Mouse (Mus musculus): ENCODE data around the gene Twf2. TPM values are rescaled to one million over a fixed set of nuclear protein-coding genes. Genes with fewer than 3 reads are reported as not detected.
A peak's percentile ranks its signal among the peaks of the same experiment; 100 is the strongest.

Gene Twf2
- polyA plus RNA-seq, 1 experiment from 2014 or later: 53.9 TPM

DNA sequence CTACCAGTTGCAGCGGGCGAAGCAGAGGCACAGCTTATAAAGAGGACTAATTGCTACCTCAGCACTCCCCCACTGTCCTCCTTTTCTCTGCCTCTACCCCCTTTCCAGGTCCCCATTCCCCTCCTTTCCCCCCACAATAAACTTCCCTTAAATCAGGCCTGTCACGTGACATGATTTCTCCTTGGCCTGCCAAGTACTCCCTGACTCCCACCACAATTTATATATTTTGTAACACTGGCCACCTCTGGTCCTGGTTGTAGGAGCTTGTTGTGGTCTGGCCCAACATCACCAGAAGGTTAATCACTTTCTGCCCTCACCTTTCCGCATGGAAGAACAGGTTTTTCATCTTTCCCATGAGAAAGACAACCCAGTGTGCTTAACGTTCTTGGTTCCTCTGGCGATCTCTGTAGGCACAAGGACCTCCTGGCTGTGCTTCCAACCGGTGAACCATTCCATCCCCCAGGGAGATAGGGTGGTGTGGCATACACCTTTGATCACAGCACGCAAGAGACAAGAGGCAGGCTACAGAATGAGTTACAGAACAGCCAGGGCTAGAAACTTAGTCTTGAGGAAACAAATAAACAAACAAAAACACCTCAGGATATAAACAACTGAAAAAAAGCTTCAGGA lies 18.1 kb downstream of the Twf2 start:
- Histone ChIP-seq H3K27ac (no peak overlapping the region), H3K9me3 (no peaks in the 10 kb centered on the region), H3K4me1 (replicated peaks) (peaks cover 5% of the 10 kb centered on the region; the same call in 1 of the 2 replicates), H3K4me2 (no peak overlapping the region), H3K4me3 (no peak overlapping the region), H3K9ac (no peak overlapping the region), H3K36me3 (0 out of 2 replicates have a peak, but pooled peaks cover 5% of the 10 kb centered on the region), H3K27me3 (peaks cover 16% of the 10 kb centered on the region)
- ATAC-seq (ENCODE audit: low FRiP score): no peak
- 71% methylated on average over 8 of the region's 8 CpGs for WGBS

DNA sequence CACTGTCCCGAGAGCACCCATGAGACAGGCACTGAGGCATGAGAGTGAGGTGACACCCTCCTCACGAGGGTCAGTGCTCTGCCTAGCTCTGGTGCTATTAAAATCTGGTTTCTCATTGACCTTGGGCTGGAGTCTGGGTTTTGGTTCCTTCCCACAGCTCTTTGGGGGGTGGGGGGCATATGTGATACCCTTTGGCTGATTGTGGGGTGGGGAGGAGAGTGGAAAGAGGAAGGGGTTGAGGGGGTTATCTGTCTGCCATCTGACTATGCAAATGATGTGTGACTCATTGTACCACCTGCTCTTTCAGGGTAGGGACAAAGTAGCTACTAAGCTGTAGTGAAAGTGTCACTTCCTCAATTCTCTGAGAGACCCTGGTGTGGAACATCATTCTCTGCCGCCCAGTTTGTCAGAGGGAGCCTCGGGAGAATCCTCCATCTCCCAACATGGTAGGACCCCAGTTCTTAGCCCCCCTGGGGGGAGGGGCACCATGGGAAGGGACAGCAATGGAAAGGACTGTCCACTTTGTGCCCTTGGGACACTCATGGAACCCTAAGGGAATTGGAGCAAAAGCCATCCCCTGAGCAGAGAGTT lies 19.4 kb downstream of the Twf2 start, which contains the start of gene Tlr9:
Tlr9 (plus strand) TSS at position 338 of the 591 bp plus-strand sequence.
- Histone ChIP-seq H3K36me3 (no peaks in the 10 kb centered on the region), H3K4me1 (replicated peaks) (peaks cover 11% of the 10 kb centered on the region; the same call in 1 of the 2 replicates), H3K4me3 (no peak within 1 kb of the TSS), H3K27ac (no peak within 1 kb of the TSS), H3K4me2 (no peak within 1 kb of the TSS), H3K9me3 (no peaks in the 10 kb centered on the region), H3K9ac (no peak within 1 kb of the TSS; the same call in 1 of the 2 replicates), H3K27me3 (peaks cover 16% of the 10 kb centered on the region)
- WGBS: 85% methylated on average over 4 of the region's 4 CpGs
- ATAC-seq (ENCODE audit: low FRiP score): no peak

DNA sequence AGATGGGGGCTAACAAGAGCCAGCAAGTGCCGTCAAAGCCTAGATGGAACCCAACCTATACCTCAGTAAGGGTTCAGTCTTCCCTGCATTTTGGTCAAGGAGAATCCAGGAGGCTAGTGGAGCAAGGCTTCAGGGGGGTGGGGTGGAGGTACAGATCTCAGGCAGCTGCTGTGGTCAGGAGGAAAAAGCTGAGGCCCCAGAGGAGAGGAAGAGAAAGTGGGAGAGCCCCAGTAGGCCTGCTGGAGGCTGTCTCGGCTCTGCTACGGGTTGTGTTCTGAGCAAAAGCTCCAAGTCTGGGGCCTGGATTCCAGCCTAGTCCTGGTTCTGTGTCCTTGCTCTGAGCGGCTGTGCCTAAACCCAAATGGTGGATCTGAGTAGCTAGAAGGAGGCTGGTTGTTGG lies 20.1 kb downstream of the Twf2 start:
- WGBS: 96% methylated on average over 4 of the region's 4 CpGs
- no peaks in the 10 kb centered on the region for H3K36me3 ChIP-seq
- H3K4me1 ChIP-seq (replicated peaks): peaks cover 11% of the 10 kb centered on the region; the same call in 1 of the 2 replicates
- H3K4me2 ChIP-seq: no peak overlapping the region
- no peak overlapping the region; the same call in 1 of the 2 replicates for H3K9ac ChIP-seq
- no peak for ATAC-seq (ENCODE audit: low FRiP score)
- no peak overlapping the region for H3K27ac ChIP-seq
- no peak overlapping the region for H3K4me3 ChIP-seq
- peaks cover 16% of the 10 kb centered on the region for H3K27me3 ChIP-seq
- no peaks in the 10 kb centered on the region for H3K9me3 ChIP-seq

DNA sequence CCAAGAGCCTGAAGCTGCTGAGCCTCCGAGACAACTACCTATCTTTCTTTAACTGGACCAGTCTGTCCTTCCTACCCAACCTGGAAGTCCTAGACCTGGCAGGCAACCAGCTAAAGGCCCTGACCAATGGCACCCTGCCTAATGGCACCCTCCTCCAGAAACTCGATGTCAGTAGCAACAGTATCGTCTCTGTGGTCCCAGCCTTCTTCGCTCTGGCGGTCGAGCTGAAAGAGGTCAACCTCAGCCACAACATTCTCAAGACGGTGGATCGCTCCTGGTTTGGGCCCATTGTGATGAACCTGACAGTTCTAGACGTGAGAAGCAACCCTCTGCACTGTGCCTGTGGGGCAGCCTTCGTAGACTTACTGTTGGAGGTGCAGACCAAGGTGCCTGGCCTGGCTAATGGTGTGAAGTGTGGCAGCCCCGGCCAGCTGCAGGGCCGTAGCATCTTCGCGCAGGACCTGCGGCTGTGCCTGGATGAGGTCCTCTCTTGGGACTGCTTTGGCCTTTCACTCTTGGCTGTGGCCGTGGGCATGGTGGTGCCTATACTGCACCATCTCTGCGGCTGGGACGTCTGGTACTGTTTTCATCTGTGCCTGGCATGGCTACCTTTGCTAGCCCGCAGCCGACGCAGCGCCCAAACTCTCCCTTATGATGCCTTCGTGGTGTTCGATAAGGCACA lies 22.7 kb downstream of the Twf2 start:
- H3K4me2 ChIP-seq: peak overlapping the region; percentile 65
- H3K27ac ChIP-seq: 0 out of 2 replicates have a peak overlapping the region, but pooled peaks have one; percentile 55
- peaks cover 16% of the 10 kb centered on the region for H3K27me3 ChIP-seq
- 59% methylated on average over 24 of the region's 24 CpGs for WGBS
- H3K4me3 ChIP-seq: peak overlapping the region; percentile 40
- H3K9me3 ChIP-seq: no peaks in the 10 kb centered on the region
- H3K36me3 ChIP-seq: no peaks in the 10 kb centered on the region
- peak; percentile 40 for ATAC-seq (ENCODE audit: low FRiP score)
- H3K9ac ChIP-seq: peak overlapping the region; percentile 72
- peaks cover 11% of the 10 kb centered on the region; the same call in 1 of the 2 replicates for H3K4me1 ChIP-seq (replicated peaks)

DNA sequence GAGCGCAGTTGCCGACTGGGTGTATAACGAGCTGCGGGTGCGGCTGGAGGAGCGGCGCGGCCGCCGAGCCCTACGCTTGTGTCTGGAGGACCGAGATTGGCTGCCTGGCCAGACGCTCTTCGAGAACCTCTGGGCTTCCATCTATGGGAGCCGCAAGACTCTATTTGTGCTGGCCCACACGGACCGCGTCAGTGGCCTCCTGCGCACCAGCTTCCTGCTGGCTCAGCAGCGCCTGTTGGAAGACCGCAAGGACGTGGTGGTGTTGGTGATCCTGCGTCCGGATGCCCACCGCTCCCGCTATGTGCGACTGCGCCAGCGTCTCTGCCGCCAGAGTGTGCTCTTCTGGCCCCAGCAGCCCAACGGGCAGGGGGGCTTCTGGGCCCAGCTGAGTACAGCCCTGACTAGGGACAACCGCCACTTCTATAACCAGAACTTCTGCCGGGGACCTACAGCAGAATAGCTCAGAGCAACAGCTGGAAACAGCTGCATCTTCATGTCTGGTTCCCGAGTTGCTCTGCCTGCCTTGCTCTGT lies 23.3 kb downstream of the Twf2 start:
- Histone ChIP-seq H3K9me3 (no peaks in the 10 kb centered on the region), H3K4me2 (peak overlapping the region; percentile 65), H3K27me3 (peaks cover 16% of the 10 kb centered on the region), H3K27ac (peak overlapping the region; percentile 55; the same call in 1 of the 2 replicates), H3K36me3 (no peaks in the 10 kb centered on the region), H3K4me1 (replicated peaks) (peaks cover 11% of the 10 kb centered on the region; the same call in 1 of the 2 replicates), H3K4me3 (peak overlapping the region; percentile 40), H3K9ac (peak overlapping the region; percentile 72)
- ATAC-seq (ENCODE audit: low FRiP score): peak; percentile 83
- 7% methylated on average over 34 of the region's 34 CpGs for WGBS

DNA sequence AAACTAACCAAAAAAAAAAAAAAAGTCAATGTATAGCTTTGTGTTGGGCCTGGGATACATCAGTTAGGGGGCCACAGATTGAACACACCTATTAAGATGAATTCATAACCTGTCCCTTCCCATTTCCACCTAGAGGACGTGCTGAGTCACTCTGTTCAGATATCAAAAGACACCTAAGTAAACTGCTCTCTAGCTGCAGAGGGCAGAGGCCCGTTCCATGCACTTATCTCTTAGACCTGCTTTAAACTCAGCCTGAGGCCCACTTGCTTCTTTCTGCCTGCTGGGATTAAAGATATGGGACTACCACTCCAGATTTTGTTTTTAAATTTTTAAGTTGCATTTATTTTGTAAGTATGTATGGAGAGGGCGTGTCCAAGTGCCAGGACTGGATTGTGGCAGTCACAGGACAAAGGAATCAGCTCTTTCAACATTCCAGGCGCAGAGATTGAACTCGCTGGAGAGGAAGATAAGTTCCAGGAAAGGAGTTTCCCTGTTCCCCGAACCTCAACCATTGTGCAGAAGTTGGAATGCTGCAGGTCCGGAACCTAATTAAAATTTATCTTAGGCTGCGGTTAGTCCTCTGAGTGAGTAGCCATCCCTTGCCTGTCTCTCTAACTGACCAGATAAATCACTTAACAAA lies 25.0 kb downstream of the Twf2 start:
- H3K9me3 ChIP-seq: no peaks in the 10 kb centered on the region
- H3K27me3 ChIP-seq: peaks cover 16% of the 10 kb centered on the region
- ATAC-seq (ENCODE audit: low FRiP score): no peak
- no peak overlapping the region for H3K4me3 ChIP-seq
- H3K9ac ChIP-seq: no peak overlapping the region
- H3K4me2 ChIP-seq: no peak overlapping the region
- no peak overlapping the region for H3K27ac ChIP-seq
- H3K36me3 ChIP-seq: peaks cover 7% of the 10 kb centered on the region
- H3K4me1 ChIP-seq (replicated peaks): peaks cover 11% of the 10 kb centered on the region; the same call in 1 of the 2 replicates
- 73% methylated on average over 8 of the region's 8 CpGs for WGBS

DNA sequence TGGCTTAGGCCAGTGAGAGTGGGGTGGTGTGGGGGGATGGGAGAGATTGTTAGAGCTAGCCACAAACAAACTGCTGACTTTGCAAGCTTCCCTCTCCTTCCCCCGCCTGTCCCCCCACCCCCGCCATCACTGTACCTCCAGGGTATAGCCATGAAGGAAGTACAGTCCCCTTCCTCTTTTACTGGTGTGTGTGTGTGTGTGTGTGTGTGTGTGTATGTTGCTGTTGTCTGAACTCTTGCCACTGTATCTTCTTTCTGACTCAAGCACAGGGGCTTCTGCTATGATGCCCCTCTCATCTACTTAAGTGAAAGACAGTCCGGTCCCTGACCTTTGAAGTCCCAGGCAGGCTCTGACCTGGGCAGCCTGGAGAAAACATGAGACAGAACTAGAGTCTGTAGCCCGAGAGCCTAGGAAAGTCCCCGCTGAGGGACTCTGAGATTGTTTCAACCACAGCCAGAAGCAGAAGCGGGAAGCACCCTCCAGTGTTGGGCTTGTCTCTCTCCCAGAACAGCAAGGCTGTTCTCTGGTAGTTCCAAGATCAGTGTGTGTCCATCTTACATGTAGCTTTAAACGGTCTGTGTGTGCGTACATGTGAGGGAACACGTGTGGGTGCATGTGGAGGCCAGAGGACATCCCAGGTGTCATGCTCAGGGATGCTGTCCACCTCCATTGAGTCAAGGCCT lies 27.3 kb downstream of the Twf2 start:
- H3K9ac ChIP-seq: no peak overlapping the region
- peaks cover 7% of the 10 kb centered on the region for H3K27me3 ChIP-seq
- H3K9me3 ChIP-seq: no peaks in the 10 kb centered on the region
- peaks cover 11% of the 10 kb centered on the region; the same call in 1 of the 2 replicates for H3K4me1 ChIP-seq (replicated peaks)
- H3K36me3 ChIP-seq: peaks cover 30% of the 10 kb centered on the region
- H3K4me2 ChIP-seq: no peak overlapping the region
- H3K27ac ChIP-seq: no peak overlapping the region
- 82% methylated on average over 9 of the region's 9 CpGs for WGBS
- H3K4me3 ChIP-seq: no peak overlapping the region
- ATAC-seq (ENCODE audit: low FRiP score): no peak

DNA sequence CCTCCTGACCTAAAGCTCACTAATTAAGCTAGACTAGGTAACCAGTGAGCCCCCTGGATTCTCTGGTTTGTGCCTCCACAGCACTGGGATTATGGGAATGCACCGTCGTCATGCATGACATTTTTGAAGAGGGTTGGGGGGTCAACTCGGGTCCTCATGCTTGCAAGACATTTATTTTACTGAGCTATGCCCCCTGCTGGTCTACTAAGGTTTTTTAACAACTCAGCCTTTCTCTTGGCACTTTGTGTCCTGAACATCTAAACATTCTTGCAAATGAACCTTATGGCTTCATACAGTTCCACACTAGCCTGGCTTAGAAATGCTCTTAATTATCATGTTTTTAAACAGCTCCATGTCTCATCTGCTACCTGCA lies 27.8 kb downstream of the Twf2 start:
- no peaks in the 10 kb centered on the region for H3K9me3 ChIP-seq

DNA sequence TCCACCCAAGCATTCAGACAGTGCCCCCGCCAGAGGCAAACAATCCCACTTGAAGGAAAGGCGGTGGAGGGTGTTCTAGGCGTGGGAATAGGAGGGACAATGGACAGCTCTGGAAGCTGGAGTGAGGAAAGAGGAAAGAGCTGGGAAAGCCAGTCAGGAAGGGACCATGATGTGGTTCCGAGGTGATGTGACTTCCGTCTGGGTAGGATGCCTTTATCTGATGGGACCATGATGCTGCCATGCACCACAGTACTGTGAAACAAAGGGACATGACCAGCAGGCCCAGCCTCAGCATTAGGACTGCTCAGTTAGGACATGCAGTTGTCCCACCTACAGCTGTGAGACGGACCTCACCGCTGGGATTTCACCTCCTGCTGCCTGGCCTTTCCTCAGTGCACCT lies 28.3 kb downstream of the Twf2 start:
- H3K27me3 ChIP-seq: no peaks in the 10 kb centered on the region
- WGBS: 88% methylated on average over 7 of the region's 7 CpGs

More for the DNA sequence above, 27.8 kb downstream of the Twf2 start:
- 56% methylated on average over 3 of the region's 3 CpGs for WGBS
- no peak overlapping the region for H3K9ac ChIP-seq
- H3K27me3 ChIP-seq: peaks cover 2% of the 10 kb centered on the region; the same call in 1 of the 2 replicates
- H3K4me2 ChIP-seq: no peak overlapping the region
- H3K27ac ChIP-seq: no peak overlapping the region
- H3K36me3 ChIP-seq: peaks cover 35% of the 10 kb centered on the region
- peaks cover 9% of the 10 kb centered on the region; the same call in 1 of the 2 replicates for H3K4me1 ChIP-seq (replicated peaks)
- no peak overlapping the region for H3K4me3 ChIP-seq
- no peak for ATAC-seq (ENCODE audit: low FRiP score)

DNA sequence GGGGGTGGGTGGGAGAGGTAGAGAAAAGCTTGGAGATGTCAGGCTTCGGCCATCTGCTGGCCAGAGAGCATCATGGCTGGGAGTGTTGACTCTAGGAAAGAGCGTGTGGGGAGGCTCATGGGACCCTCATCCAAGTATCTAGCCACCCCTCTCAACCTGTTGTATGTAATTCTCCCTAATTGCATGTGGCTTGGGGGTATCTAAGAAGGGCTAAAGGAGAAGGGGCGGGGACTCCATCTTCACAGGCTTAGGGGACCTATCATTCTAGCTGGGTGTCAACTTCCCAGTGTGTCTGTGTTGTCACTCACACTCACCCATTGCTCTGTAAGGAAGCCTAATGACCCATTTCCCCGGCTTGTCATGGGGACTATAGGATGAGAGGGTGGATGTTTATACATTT lies 28.9 kb downstream of the Twf2 start:
- no peak overlapping the region for H3K4me2 ChIP-seq
- no peaks in the 10 kb centered on the region for H3K27me3 ChIP-seq
- H3K9ac ChIP-seq: no peak overlapping the region
- no peak for ATAC-seq (ENCODE audit: low FRiP score)
- no peaks in the 10 kb centered on the region for H3K4me1 ChIP-seq (replicated peaks)
- H3K36me3 ChIP-seq: peaks cover 46% of the 10 kb centered on the region
- no peak overlapping the region for H3K27ac ChIP-seq
- H3K4me3 ChIP-seq: no peak overlapping the region
- 81% methylated on average over 4 of the region's 4 CpGs for WGBS
- H3K9me3 ChIP-seq: no peaks in the 10 kb centered on the region

More for the DNA sequence above, 28.3 kb downstream of the Twf2 start:
- H3K4me2 ChIP-seq: no peak overlapping the region
- H3K36me3 ChIP-seq: peaks cover 40% of the 10 kb centered on the region
- no peak overlapping the region for H3K27ac ChIP-seq
- H3K9me3 ChIP-seq: no peaks in the 10 kb centered on the region
- ATAC-seq (ENCODE audit: low FRiP score): no peak
- H3K4me1 ChIP-seq (replicated peaks): peaks cover 4% of the 10 kb centered on the region; the same call in 1 of the 2 replicates
- no peak overlapping the region for H3K4me3 ChIP-seq
- no peak overlapping the region for H3K9ac ChIP-seq

DNA sequence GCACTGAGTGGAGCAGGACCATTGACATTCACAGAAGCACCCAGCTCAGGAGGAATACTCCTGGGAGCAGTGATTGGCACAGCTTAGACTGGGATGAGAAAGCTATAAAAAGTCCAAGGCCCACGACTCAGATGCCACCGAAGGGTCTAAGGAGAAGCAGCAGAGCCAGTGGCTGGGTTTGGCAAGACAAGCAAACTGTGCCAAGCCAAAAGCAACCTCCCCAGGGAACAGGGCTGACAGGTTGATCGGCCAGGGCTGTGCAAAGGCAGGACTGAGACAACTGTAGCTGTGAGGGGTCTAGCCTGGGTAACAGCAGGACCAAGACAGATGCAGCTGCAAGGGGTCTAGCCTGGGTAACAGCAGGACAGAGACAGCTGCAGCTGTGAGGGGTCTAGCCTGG lies 30.0 kb downstream of the Twf2 start:
- WGBS: 91% methylated on average over 3 of the region's 3 CpGs
- Histone ChIP-seq H3K9ac (no peak overlapping the region), H3K4me3 (no peak overlapping the region), H3K4me1 (replicated peaks) (no peaks in the 10 kb centered on the region), H3K9me3 (no peaks in the 10 kb centered on the region), H3K27me3 (no peaks in the 10 kb centered on the region), H3K4me2 (no peak overlapping the region), H3K27ac (no peak overlapping the region), H3K36me3 (peaks cover 58% of the 10 kb centered on the region)
- no peak for ATAC-seq (ENCODE audit: low FRiP score)
